Mouse (Mus musculus) limb, embryonic 12.5 days (tissue): ENCODE measurements at regions not wholly inside any gene's neighbourhood (a gene's known extent, or its start where the extent isn't known, plus 50 kb on each side); places are given as distances from the start of the nearest gene placed in this dataset.
A peak's percentile ranks its signal among the peaks of the same experiment; 100 is the strongest.

Source experiments
- ATAC-seq: fragments of 200-750 bp; cut with Nextera tagmentation; 2 replicates; pipeline ENCODE4 v1.8.0; 2017; ENCODE audit warnings: low read depth, moderate TSS enrichment; ENCODE audit not compliant: insufficient number of reproducible peaks, insufficient read depth, low FRiP score, low TSS enrichment
- H3K27ac ChIP-seq: fragments of 300-500 bp; sonication (generic); 2 replicates; pipeline ENCODE4 v1.5.1; 2016; ENCODE audit warnings: mild to moderate bottlenecking, moderate library complexity
- H3K27me3 ChIP-seq: fragments of 300-500 bp; sonication (generic); 2 replicates; pipeline ENCODE4 v1.6.1; 2016; ENCODE audit warnings: mild to moderate bottlenecking, moderate library complexity
- H3K36me3 ChIP-seq: fragments of 300-500 bp; sonication (generic); 2 replicates; pipeline ENCODE4 v1.6.1; 2016; ENCODE audit warnings: mild to moderate bottlenecking, moderate library complexity
- H3K4me1 ChIP-seq: fragments of 300-500 bp; sonication (generic); replicated peaks from 2 replicates; pipeline ENCODE4 v1.6.1; 2016
- H3K4me2 ChIP-seq: fragments of 300-500 bp; sonication (generic); 2 replicates; pipeline ENCODE4 v1.6.1; 2016; ENCODE audit warnings: mild to moderate bottlenecking, moderate library complexity
- H3K4me3 ChIP-seq: fragments of 300-500 bp; sonication (generic); replicated peaks from 2 replicates; pipeline ENCODE4 v1.5.1; 2016; ENCODE audit warnings: mild to moderate bottlenecking
- H3K9ac ChIP-seq: fragments of 300-500 bp; sonication (generic); replicated peaks from 2 replicates; pipeline ENCODE4 v1.6.1; 2016; ENCODE audit warnings: mild to moderate bottlenecking, moderate library complexity
- H3K9me3 ChIP-seq: fragments of 300-500 bp; sonication (generic); 2 replicates; pipeline ENCODE4 v1.6.1; 2016; ENCODE audit warnings: mild to moderate bottlenecking, moderate library complexity
- WGBS: fragments of 180-500 bp; shearing (Covaris S2); methylation state at CpG from one replicate; pipeline ENCODE4 v1.1.7; 2016; 5-methylcytosine and 5-hydroxymethylcytosine counted together

DNA sequence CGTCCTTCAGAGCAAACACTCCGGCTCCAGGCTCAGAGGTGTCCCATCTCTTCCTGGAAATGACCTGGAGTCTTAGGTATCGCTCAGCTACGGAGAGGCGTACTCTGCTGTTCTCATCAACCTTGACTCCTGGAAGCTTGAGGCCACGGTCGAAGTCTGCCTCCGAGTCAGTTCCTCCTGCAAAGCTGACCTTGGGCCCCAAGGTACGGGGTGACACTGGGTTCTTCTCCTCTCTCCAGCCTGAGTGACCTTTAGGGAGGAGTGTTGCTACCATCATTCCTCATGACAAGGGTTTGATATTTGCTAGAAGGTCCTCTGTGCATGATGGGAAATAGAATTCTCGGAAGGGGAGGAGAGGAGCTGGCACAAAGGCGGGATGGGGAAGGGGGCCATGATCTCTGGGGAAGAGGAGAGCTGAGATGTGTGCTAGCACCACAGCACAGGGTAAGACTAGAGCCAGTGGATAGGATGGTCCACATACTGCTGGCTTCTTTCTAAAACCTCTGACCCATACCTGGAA lies 469.0 kb downstream of the Rps24 start:
- no peak overlapping the region for H3K27ac ChIP-seq
- no peak for ATAC-seq
- H3K4me3 ChIP-seq = no peak overlapping the region
- H3K9ac ChIP-seq = no peak overlapping the region
- H3K4me2 ChIP-seq = no peak overlapping the region
- no peaks in the 10 kb centered on the region for H3K36me3 ChIP-seq
- H3K4me1 ChIP-seq = peaks cover 13% of the 10 kb centered on the region
- no peaks in the 10 kb centered on the region for H3K27me3 ChIP-seq
- WGBS = 85% methylated on average over 11 of the region's 11 CpGs
- no peaks in the 10 kb centered on the region for H3K9me3 ChIP-seq

DNA sequence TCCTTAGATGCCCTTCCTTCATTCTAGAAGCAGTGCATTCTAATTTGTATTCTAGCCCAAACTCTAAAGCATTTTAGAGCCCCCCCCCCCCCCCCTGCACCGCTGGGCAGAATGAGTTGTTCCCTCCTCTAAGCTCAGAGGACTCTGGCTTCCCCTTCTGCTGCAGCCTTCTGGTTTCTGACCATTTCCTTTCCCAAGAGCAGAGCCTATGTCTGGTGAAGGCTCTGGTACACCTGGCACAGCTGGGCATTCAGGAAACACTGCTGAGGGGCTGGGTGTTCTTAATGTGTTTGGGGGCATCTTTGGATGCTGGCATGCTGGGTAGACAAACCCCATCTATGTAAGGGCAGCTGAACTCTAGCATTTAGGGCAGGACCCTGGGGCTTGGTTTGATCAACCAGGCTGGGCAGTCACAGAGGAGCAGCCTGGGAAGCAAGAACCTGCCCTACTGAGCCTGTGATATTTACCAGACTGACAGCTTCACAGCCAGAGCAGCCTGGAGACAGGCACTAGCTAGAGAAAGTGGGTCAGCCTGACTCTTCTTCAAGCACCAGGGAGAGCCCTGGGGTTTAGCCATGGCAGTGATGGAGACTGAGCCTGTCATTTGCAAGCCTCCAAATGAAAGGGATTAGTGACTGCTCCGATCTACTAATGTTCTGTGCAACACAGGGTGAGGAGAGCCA lies 469.7 kb downstream of the Rps24 start:
- no peaks in the 10 kb centered on the region for H3K9me3 ChIP-seq
- H3K36me3 ChIP-seq = no peaks in the 10 kb centered on the region
- H3K27ac ChIP-seq = no peak overlapping the region
- no peak overlapping the region for H3K4me2 ChIP-seq
- ATAC-seq = no peak
- peaks cover 13% of the 10 kb centered on the region for H3K4me1 ChIP-seq
- H3K27me3 ChIP-seq = no peaks in the 10 kb centered on the region
- WGBS = 63% methylated on average over 2 of the region's 2 CpGs
- no peak overlapping the region for H3K4me3 ChIP-seq
- H3K9ac ChIP-seq = no peak overlapping the region

DNA sequence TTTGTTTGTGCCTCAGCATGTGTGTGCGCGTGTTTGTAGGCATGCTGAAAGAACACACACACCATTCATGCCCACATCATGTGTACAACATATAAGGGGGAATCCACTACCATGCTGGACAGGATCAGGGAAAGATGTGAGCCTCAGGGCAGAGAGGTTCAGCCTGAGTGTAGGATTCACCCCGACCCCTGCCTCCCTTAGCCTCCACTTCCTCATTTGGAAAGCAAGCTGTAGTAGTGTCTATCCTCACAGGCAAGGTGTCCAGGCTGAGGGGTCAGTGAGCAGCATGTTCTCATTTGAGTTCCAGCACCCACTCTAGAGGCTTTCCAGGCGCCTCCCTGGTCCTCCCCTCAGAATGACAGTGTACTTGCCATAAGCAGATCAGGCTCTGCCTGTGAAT lies 470.5 kb downstream of the Rps24 start:
- no peak for ATAC-seq
- no peaks in the 10 kb centered on the region for H3K36me3 ChIP-seq
- no peak overlapping the region for H3K4me2 ChIP-seq
- no peaks in the 10 kb centered on the region for H3K9me3 ChIP-seq
- H3K27me3 ChIP-seq = no peaks in the 10 kb centered on the region
- peaks cover 13% of the 10 kb centered on the region for H3K4me1 ChIP-seq
- no peak overlapping the region for H3K9ac ChIP-seq
- H3K27ac ChIP-seq = no peak overlapping the region
- 87% methylated on average over 4 of the region's 4 CpGs for WGBS
- H3K4me3 ChIP-seq = no peak overlapping the region

DNA sequence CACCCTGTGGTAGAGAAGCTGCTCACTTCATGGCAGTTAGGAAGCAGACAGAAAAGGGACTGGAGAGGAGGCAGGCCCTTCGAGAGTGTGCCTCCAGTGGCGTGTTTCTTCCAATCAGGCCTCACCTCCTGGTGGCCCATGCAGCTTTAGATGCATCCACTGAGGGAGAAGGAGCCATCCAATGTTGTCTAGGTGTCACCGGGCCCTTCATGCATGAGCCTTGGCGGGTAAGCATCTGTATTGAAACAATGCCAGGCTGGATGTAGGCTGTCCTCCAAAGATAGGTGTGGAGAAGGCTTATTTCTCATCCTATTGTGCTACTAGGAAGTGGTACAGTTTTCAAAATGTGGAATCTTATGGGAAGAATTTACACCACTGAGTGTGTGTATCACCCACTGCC lies 471.9 kb downstream of the Rps24 start:
- no peak for ATAC-seq
- Histone ChIP-seq H3K4me3 (no peak overlapping the region), H3K4me1 (peaks cover 13% of the 10 kb centered on the region), H3K36me3 (no peaks in the 10 kb centered on the region), H3K27me3 (no peaks in the 10 kb centered on the region), H3K9ac (no peak overlapping the region), H3K4me2 (no peak overlapping the region), H3K27ac (no peak overlapping the region), H3K9me3 (no peaks in the 10 kb centered on the region)
- 88% methylated on average over 4 of the region's 4 CpGs for WGBS

DNA sequence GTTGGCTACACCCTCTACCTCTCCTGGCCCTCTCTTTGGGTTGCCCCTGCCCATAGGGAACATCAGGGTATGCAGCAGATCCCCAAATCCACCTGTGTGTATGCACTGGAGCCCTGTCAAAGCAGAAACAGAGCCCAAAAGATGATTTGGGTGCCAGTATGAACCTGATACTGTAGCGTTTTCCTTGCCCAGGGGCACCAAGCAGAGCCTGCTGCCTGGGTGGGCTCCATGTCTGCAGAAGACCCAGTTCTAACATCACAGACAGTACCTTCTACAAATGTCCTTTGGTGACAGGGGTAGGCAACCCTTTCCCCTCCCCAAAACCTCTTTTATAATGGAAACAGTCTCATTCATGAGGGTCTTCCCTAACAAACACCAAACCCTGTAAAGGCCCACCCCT lies 472.5 kb downstream of the Rps24 start:
- WGBS = 70% methylated on average over 1 of the region's 1 CpGs
- Histone ChIP-seq H3K4me1 (peaks cover 13% of the 10 kb centered on the region), H3K9ac (no peak overlapping the region), H3K27me3 (no peaks in the 10 kb centered on the region), H3K4me2 (no peak overlapping the region), H3K36me3 (no peaks in the 10 kb centered on the region), H3K27ac (no peak overlapping the region), H3K9me3 (no peaks in the 10 kb centered on the region), H3K4me3 (no peak overlapping the region)
- ATAC-seq = no peak

DNA sequence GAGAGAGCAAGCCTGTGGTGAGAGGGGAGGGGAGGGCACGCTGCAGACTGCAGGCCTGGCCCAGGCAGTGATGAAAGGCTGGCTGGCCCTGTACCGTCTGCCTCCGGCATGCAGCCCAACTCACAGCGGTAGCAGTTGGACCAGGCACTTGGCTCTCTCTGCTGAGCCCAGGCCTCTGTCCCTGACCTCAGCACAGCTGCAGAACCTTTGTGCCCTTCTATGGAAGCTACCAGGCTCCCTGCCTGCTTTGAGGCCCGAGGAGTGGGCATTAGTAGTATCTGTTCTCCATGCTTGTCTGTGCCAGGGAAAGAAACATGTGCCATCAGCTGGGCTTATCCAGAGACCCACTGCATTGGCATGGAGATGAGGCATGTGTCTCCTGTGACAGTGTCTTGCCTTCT lies 473.2 kb downstream of the Rps24 start:
- H3K36me3 ChIP-seq = no peaks in the 10 kb centered on the region
- no peaks in the 10 kb centered on the region for H3K9me3 ChIP-seq
- H3K4me1 ChIP-seq = peaks cover 13% of the 10 kb centered on the region
- WGBS = 38% methylated on average over 5 of the region's 5 CpGs
- H3K27ac ChIP-seq = no peak overlapping the region
- no peak overlapping the region for H3K9ac ChIP-seq
- no peak overlapping the region for H3K4me2 ChIP-seq
- no peaks in the 10 kb centered on the region for H3K27me3 ChIP-seq
- no peak for ATAC-seq
- no peak overlapping the region for H3K4me3 ChIP-seq

DNA sequence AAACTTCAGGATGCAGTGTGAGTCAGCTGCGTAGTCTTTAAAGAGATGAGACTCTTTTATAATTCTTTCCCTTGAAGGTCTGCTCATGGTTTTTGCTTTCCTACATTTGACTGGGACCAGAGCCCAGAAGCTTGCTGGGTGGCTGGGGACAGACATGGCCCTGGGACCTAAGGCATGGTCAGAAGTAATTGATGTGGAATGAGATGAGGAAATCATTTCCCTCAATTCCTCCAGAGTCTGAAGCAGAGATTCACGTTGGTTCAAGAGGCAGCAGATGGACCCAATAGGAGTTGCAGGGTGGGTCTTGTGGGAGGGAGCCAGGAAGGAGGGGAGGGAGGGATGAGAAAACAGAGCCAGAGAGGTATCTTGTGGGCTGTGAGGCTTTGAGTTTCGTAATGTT lies 473.9 kb downstream of the Rps24 start:
- Histone ChIP-seq H3K4me2 (no peak overlapping the region), H3K4me1 (peaks cover 13% of the 10 kb centered on the region), H3K27me3 (no peaks in the 10 kb centered on the region), H3K9me3 (no peaks in the 10 kb centered on the region), H3K9ac (no peak overlapping the region), H3K4me3 (no peak overlapping the region), H3K27ac (no peak overlapping the region), H3K36me3 (no peaks in the 10 kb centered on the region)
- no peak for ATAC-seq
- WGBS = 46% methylated on average over 3 of the region's 3 CpGs

DNA sequence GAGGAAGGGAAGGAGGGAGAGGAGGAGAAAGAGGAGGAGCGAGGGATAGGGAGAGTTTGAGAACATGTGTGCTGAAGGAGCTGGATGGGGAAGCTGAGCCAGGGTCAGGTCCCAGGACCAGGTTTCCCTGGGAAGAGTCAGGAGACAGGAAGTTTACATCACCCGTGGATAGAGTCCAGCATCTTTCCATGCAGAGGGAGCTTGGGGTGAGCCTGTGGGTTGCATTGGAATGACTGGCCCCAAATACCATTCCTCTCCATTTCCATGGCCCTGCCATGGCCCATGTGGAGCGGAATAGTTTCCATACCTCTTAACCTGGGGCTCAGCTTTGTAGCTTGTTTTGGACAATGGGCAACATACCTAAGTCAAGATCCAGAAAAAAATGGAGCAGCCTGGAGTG lies 474.8 kb downstream of the Rps24 start:
- WGBS = 82% methylated on average over 3 of the region's 3 CpGs
- no peaks in the 10 kb centered on the region for H3K27me3 ChIP-seq
- no peak for ATAC-seq
- H3K27ac ChIP-seq = no peak overlapping the region
- H3K4me3 ChIP-seq = no peak overlapping the region
- H3K4me1 ChIP-seq = peaks cover 13% of the 10 kb centered on the region
- no peak overlapping the region for H3K9ac ChIP-seq
- H3K9me3 ChIP-seq = no peaks in the 10 kb centered on the region
- no peak overlapping the region for H3K4me2 ChIP-seq
- H3K36me3 ChIP-seq = no peaks in the 10 kb centered on the region

DNA sequence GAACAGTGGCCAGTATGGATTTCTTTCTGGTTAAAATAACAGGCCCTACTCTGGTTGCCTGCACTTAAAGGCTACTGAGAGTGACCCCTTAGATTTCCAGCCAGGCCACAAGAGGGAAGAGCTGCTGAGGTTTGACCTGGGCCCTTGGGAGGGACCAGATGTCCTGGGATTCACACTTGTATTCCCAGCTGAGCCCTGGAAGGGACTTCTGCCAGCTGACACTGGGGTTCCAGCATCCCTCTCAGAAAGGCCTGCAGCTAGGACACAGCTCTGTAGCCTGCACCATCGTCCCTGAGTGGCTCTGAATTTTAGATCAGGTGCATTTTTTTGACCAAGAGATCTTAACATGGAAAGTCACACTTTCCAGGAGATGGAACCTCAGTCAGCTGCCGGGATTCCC lies 482.7 kb downstream of the Rps24 start:
- WGBS = 73% methylated on average over 2 of the region's 2 CpGs

DNA sequence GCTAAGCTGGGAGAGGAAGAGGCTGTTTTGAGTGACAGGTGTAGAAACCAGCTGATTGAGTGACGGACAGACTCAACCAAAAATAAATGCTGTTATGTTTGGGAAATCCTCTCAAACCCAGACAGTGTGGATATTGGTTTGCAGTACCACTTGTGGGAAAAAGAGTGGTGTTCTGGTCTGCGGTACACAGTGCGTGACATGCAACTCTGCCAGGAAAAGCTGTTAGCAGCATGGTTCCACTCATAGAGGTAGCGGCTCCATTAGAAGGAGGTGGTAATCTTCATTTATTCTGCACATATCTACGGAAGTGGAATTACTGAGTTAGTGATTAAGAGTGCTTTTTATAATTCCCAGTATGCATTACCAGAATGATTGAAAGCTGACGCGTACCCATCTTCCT lies 485.4 kb downstream of the Rps24 start:
- no peaks in the 10 kb centered on the region for H3K27me3 ChIP-seq
- no peak for ATAC-seq
- H3K36me3 ChIP-seq = no peaks in the 10 kb centered on the region
- H3K9ac ChIP-seq = no peak overlapping the region
- no peak overlapping the region for H3K4me2 ChIP-seq
- peaks cover 14% of the 10 kb centered on the region; the same call in 1 of the 2 replicates for H3K4me1 ChIP-seq
- H3K27ac ChIP-seq = no peak overlapping the region
- no peaks in the 10 kb centered on the region for H3K9me3 ChIP-seq
- WGBS = 95% methylated on average over 7 of the region's 7 CpGs
- H3K4me3 ChIP-seq = no peak overlapping the region

More for the DNA sequence above, 482.7 kb downstream of the Rps24 start:
- H3K27ac ChIP-seq = no peak overlapping the region
- no peak overlapping the region for H3K4me3 ChIP-seq
- no peaks in the 10 kb centered on the region for H3K36me3 ChIP-seq
- H3K27me3 ChIP-seq = no peaks in the 10 kb centered on the region
- ATAC-seq = no peak
- H3K4me1 ChIP-seq = peaks cover 14% of the 10 kb centered on the region; the same call in 1 of the 2 replicates
- H3K4me2 ChIP-seq = no peak overlapping the region
- H3K9me3 ChIP-seq = no peaks in the 10 kb centered on the region
- no peak overlapping the region for H3K9ac ChIP-seq

DNA sequence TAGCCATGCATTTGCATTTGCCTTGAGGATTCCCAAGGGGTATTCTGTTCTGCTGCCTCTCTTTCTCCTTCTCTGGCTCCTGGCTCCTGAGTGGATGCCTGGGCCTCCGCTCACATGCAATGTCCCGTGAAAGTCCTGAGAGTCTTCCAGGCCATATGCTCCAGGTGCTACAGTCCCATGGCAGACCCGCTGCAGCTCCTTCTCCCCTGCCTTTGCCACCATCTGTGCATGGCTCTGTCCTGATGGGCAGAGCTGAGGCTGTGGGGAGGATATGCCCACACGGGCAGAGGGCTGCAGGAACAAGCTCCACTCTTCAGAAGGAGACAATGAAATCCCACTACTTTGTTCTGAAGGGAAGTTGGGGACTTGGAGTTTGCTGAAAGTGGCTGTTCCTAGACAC lies 485.9 kb upstream of the Zmiz1 start:
- no peak for ATAC-seq
- no peak overlapping the region for H3K4me2 ChIP-seq
- H3K4me3 ChIP-seq = no peak overlapping the region
- H3K9me3 ChIP-seq = no peaks in the 10 kb centered on the region
- no peak overlapping the region for H3K9ac ChIP-seq
- H3K36me3 ChIP-seq = no peaks in the 10 kb centered on the region
- 75% methylated on average over 4 of the region's 4 CpGs for WGBS
- peaks cover 14% of the 10 kb centered on the region; the same call in 1 of the 2 replicates for H3K4me1 ChIP-seq
- no peaks in the 10 kb centered on the region for H3K27me3 ChIP-seq
- peak overlapping the region; percentile 23; the same call in 1 of the 2 replicates for H3K27ac ChIP-seq

DNA sequence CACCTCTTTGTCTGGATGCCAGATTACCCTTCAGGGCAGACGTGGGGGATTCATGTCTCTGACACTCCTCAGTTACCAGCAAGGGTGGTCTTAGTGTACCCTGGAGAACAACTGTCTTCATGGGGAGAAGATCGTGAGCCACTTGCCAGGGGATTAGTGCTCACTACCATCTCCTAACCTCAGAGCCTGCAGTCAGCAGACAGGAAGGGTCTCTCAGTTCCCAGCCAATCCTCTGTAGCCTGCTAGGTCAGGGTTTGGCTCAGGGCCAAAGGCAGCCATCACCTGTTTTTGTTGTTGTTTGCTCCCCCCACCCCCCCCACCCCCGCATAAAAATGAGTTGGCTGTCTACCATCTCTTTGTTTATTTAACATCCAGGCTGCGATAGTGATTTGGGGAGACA lies 485.4 kb upstream of the Zmiz1 start:
- Histone ChIP-seq H3K36me3 (no peaks in the 10 kb centered on the region), H3K27me3 (no peaks in the 10 kb centered on the region), H3K4me1 (peaks cover 15% of the 10 kb centered on the region; the same call in 1 of the 2 replicates), H3K4me2 (no peak overlapping the region), H3K9ac (no peak overlapping the region), H3K9me3 (no peaks in the 10 kb centered on the region), H3K27ac (no peak overlapping the region), H3K4me3 (no peak overlapping the region)
- ATAC-seq = no peak
- WGBS = 62% methylated on average over 4 of the region's 4 CpGs
